Mouse (Mus musculus) urinary bladder, adult 18-20 months (tissue): ENCODE results near the gene Olfr312.
"Not testable (repeated sequence)": the region's sequence is repeated elsewhere in the genome, so short reads cannot be mapped to it uniquely, and the experiment has no call there.

Source experiments
- DNase-seq, 2 experiments: peaks; one replicate each; pipeline ENCODE4 v3.0.0; 2022; ENCODE audit warnings: low spot score in 2 of 2, mixed read lengths in 2 of 2

The Olfr312 gene

DNA sequence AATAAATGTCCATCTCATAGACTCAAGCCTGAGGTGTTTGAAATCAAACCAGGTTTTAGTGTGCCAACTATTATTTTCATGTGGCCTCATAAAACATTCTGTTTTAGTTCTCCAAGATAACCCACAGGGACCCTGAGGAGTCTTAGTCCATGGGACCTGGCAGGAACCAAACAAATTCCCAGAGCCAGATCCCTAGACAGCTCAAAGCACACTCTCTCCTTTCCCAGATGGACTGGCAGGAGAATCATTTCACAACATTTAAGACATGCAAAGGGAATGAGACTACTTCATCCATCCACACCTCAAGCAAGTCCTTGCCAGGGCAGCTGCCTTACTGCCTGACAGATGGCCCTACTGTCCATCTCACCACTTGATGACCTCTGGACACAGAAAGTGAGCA lies at the start of gene Olfr312:
Gene Olfr312 (plus strand): TSS at position 301 of the 400 bp plus-strand sequence.
- not testable (repeated sequence) for DNase-seq

DNA sequence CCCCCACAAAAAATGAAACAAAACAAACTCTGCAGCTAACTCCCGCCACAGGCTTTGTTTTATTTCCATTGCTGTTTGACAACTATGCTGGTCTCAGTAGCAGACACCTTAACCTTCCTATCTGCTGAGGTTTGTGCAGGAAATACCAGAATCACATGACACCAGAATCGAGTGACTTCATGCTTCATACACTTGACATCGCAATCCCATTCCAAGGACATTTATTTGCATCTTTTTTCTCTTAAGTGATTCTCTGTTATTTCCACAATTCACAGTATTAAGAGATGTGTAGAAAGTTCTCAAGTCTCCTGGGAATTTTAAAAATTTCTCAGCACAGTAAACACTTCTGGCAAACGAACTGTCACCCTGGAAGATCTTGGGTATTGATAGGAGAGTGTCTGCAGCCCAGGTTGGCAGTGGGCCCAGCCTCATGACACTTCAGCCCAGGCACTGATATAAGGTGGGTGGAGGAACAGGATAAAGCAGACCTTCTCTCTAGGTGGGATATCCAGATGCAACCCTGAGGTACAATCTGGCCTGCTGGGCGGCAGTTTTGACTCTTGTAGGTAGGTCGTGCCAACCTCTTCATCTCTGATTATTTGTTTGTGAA lies 46.5 kb upstream of the Olfr312 start, which contains the start of gene Olfr314:
Gene Olfr314 (plus strand): TSS at position 473 of the 610 bp plus-strand sequence.
- DNase-seq = no peak

DNA sequence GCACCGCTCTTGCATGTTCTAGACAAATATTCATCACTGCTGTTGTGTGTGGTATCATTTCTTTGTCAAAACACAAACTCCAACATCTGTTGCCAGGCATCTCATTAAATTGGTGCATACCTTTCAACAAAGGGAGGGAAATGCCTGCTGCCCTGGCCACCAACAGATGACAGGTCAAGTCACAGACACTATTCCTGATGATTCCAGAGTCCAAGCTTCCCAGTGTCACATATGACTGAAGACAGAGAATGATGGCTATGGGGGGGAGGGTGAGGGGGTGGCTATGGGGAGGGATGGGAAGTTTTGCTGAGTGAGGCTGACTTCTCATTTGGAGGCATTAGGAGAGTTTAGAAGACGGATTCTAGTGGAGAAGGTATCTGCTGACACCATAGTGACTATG lies 44.9 kb upstream of the Olfr312 start:
- DNase-seq = no peak

- DNase-seq = no peak
Measured at GRCm38 (mm10) chr11:58787651-58788050, 41.4 kb upstream of the Olfr312 start.

DNA sequence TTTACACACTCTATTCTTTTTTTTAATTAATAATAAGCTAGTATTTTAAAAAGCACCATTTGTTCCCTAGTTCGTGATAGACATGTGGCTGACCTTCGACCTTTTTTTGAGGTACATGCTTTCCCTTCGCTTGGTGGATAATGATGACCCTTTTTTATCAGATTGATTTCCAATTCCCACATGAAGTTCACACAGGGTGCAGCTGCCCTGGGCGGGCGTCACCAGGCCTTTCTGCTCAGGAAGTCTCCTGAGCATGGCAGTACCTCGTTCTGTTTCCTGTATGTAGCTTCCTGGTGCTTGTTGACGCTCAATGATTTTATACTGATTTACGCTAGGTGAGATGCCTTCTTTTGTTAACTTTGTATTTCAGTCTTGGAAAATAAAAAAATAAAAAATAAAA lies 40.7 kb upstream of the Olfr312 start:
- DNase-seq = no peak

GRCm38 (mm10) chr11:58789532-58789931 lies 39.5 kb upstream of the Olfr312 start:
- no peak for DNase-seq

DNA sequence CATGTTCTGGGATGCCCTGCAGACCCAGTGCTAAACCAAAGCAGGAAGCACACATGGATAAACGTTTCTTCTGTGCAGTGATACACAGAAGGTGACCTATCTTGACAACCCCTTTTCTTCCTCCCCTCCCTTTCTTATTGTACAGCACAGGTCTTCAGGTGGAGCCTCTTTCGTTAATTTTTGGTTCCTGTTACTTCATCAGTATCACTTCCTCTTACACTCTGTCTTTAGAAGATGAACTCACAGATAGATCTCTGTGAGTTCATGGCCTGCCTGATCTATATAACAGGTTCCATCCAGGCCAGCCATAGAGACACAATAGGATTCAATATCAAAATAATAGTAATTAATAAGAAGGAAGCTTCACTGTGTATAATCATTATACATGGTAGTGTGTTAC lies 39.0 kb upstream of the Olfr312 start:
- DNase-seq = no peak

DNA sequence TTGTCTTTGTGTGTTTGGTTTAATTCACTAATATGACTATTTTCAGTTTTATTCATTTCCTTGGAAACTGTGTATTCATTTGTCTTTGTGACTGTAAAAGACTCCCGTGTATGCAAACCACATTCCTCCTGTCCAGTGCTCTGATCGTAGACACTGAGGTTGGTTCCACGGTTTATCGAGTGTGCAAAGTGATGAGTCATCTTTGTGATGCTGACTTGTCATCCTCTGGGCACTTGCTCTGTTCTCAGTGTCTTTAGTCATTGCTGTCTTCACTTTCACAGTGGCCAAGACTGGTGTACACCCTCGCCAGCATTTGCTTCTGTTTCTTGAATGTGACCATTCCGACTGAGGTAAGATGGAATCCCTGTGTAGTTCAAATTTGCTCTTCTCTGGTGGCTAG lies 38.4 kb upstream of the Olfr312 start:
- no peak for DNase-seq

DNA sequence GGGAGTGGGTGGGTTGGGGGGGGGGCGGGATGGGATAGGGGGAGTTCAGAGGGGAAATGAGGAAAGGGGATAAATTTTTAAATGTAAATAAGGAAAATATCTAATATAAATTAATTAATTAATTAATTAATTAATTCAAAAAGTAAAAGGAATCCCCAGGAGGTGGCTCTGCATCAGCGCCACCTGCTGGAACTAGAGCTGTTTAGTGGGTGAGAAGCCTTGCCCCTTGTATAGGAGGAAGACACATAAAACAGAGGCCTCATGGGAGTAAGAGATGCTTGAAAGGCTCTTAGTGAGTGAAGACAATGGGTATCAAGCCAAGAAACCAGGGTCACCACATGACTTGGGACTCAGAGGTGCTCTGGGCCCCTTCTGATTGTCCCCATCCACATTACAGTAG lies 33.2 kb upstream of the Olfr312 start:
- no peak for DNase-seq

DNA sequence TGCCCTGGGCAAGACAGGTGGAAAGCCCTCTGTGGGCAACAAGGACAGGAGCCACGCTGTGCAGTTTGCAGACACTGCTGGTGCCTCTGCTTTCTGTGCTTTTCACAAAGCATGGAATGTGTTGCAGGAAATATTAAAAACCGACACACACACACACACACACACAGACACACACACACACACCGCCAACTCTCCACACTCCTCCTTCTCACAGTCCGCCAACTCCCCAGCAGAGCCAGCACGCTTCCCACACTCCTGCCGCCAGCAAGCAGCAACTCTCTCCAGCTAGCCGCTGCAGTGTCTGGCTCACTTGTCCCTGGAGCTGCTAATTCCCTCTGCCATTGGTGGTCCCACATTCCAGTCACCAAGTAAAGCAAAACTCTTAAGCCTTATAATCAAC lies 32.2 kb upstream of the Olfr312 start:
- no peak for DNase-seq

DNA sequence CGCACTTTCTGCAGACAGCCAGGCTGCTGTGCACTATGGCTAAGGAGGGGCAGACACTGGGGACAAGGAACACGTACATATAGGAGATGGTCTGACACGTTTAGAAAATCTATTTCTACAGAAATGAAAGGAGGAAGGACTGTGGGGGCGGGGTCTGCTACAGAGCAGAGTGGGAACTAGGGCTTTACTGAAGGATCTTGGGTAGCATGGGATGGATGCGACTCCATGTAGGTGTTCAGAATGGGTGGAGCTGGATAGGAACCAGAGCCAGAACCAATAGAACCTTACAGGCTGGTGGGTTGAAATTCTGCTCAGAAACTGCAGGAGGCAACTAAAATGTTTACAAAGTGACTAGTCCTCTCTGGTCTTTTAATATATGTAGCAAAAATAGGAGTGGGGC lies 29.3 kb upstream of the Olfr312 start:
- no peak for DNase-seq

DNA sequence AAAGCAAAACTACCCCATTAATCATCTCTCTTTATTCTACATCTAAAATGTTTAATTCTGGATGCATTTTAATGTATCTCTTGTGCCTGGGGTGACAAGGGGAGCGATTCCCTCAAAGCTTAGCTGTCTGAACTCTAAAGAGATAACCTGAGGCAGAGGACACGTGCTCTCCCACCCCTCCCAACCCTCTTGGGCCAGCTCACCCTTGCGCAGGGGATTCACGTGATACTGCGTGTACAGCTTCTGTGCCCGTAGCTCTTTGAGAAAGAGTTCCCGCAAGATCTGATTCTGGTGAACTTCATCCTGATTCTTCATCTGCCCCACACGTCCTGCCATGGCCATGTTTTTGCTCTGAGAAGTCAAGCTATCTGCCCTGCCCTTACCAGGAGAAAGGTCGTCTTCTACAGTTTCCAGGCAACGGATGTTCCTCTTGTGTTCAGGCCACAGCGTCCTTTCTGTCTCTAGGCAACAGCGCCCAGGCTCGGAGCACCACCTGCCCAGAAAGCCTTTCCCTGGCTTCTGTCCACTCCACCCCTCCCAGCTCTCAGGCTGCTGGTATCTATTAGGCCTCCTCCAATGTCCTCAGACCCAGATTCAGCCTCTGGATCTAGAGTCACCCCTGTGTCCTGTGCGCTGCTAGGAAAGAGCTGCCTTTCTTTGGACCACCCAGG lies 27.3 kb upstream of the Olfr312 start, which contains the start of gene Fam183b:
Gene Fam183b (minus strand): TSS at position 403 of the 671 bp plus-strand sequence.
- DNase-seq = no peak

DNA sequence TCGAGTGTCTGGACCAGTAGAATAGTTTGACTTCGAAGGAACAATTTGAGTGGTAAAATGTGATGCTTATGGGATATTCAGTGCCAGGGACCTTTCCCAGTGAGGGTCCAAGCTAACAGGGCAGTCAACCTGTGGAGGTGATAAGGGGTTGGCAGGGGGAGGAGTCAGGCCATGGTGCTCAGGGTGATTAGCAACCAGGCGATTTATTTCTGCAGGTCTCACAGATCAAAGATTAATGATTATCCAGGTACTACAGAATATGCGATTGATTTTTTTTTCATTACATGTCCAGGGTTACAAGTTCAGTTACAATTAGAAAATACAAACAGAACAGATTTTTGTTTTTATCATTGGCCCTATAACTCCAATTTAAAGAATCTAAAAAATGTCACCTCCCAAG lies 25.2 kb upstream of the Olfr312 start:
- DNase-seq = no peak

- no peak for DNase-seq
Measured at GRCm38 (mm10) chr11:58804393-58804792, 24.6 kb upstream of the Olfr312 start.

DNA sequence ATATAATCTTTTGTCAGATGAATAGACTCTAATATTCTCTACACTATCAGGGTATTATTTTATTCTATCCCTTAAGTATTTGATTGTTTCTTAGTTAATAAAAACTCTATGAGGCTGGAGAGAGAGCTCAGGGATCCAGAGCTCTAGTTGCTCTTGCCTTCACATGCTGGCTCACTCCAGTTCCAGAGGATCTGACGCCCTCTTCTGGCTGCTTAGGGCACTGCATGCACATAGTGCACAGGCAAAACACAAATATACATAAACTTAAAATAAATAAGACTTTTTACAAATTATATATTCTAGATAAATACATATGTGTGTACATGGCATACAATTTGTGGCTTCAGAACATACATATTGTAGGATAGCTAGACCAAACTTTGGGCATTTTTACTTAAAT lies 17.0 kb upstream of the Olfr312 start:
- no peak for DNase-seq

- not testable (repeated sequence) for DNase-seq
Measured at GRCm38 (mm10) chr11:58814700-58815099, 14.3 kb upstream of the Olfr312 start, which contains the start of gene Olfr313. Gene Olfr313, plus strand, starts transcription at chr11:58815000.

DNA sequence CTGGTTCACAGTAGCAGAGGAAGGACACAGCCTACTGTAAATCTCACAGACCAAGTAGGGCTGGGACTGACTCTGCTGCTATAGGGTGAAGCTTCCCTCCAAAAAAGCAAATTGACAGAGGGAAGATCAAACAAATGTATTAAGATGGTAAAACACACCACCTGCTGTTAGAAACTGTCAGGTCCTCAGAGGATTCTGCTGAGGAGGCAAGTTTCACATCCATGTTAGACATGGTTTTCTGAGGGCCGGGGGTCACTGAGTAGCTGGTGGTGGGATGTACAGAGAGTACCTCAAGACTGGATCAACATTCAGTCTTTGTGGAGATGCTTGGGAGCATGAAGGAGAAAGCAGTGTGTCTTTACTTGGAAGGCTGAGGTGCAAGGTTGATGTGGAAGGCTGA lies 13.4 kb upstream of the Olfr312 start:
- no peak for DNase-seq

DNA sequence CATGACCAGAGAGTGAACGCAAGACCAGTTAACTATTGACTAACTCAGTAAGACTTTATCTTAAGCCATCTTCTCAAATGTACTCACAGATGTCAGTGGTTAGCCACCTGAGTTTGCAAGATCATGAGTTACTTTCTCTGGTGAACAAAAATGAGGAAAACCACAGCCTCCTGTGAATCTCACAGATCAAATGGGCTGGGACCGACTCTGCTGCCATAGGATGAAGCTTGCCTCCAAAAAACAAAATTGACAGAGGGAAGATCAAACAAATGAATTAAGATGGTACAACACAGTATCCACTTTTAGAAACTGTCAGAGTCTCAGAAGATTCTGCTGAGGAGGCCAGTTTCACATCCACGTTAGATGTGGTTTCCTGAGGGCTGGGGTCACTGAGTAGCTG lies 727 bp downstream of the Olfr312 start:
- no peak for DNase-seq

- DNase-seq = not testable (repeated sequence)
Measured at GRCm38 (mm10) chr11:58832541-58832940, 3.5 kb downstream of the Olfr312 start.

DNA sequence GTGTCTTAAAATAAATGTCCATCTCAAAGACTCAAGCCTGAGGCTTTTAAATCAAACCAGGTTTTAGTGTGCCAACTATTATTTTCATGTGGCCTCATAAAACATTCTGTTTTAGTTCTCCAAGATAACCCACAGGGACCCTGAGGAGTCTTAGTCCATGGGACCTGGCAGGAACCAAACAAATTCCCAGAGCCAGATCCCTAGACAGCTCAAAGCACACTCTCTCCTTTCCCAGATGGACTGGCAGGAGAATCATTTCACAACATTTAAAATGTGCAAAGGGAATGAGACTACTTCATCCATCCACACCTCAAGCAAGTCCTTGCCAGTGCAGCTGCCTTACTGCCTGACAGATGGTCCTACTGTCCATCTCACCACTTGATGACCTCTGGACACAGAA lies 9.9 kb downstream of the Olfr312 start, which contains the start of gene Olfr311:
Gene Olfr311 (plus strand): TSS at position 301 of the 400 bp plus-strand sequence.
- not testable (repeated sequence) for DNase-seq

GRCm38 (mm10) chr11:58846919-58847461 lies 18.0 kb downstream of the Olfr312 start, which contains the start of gene Gm12258:
Gene Gm12258, plus strand, starts transcription at chr11:58847158.
- DNase-seq = peak; percentile 52 to 84

GRCm38 (mm10) chr11:58847636-58848035 lies 18.6 kb downstream of the Olfr312 start:
- no peak for DNase-seq

DNA sequence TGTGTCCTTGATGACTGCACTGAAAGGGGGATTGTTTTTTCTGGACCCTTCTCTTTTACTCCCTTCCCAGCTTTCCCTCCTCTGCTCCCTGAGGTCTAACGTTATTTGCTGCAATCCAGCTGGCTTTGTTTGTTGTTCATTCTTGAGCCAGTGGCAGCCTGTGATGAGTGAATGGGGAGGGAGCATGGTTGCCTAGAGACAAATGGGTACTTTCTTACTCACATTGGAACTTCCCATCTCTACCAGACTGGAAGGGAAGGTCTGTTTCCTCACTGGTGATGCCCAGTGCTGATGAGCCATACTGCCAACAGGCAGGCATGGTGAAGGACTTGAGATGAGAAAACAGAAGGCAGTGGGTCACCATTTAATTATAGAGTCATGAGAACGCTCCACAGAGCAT lies 20.7 kb downstream of the Olfr312 start:
- no peak for DNase-seq
